Mouse (Mus musculus): ENCODE data around the gene A030003K21Rik. TPM values are rescaled to one million over a fixed set of nuclear protein-coding genes. Genes with fewer than 3 reads are reported as not detected.
"Not testable (repeated sequence)": the region's sequence is repeated elsewhere in the genome, so short reads cannot be mapped to it uniquely, and the experiment has no call there.

A030003K21Rik gene
- not detected for polyA plus RNA-seq (2017; shearing (Covaris generic))

DNA sequence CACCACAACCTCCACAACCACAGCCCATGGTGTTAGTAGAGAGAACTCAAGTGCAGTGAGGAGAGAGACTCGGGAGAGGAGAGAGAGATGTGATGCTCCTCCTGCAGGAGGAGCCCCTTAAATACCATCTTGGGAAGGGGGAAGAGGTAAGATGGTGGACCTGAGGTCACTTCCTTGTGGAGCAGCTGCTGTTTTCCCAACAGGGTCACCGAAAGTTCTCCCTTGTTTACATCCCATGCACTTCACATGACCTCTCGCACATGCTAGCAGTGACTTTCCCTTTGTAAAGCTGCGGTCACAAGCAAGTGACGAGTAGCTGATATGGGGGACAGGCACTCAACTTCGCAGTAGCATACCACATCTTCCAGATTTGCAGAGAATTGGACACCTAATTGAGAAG, at the start of gene A030003K21Rik:
A030003K21Rik (minus strand) TSS at position 94 of the 400 bp plus-strand sequence.
- ATAC-seq = not testable (repeated sequence)

DNA sequence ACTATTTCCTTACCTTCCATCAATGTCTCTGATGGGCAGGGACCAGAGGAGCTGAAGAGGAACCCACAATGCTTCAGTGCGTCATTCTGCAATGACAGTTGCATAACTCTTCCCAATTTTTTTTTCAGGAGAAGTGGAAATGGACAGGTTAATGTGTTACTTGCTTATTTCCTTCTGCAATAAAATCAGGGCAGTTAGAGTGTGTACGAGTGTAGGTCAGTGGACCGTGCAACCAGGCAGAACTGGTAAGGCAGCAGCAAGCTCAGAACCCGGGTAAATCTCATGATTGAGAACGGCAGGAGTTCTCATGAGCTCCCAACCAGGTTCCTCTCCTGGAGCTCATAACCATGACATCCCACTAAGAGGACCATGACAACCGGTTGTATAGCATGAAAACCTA, 48.9 kb upstream of the A030003K21Rik start:
- ATAC-seq = no peak

DNA sequence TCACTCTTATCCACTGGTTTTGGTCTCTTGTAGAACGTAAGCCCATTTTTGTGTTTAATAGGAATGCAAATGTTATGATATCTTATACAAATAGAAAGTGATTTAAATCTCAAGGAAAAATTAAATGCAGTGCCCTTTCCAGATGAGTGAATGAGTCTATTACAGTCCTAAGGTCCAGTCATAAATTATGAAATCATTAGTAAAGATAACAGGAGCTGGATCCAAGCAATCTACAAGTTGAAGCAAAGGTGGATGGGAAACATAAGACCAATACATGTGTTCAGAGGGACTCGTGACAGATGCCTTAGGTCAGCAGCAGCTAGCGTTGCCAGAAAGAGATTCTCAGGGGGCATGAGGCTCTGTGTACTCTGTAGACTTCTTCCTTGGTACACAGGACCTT, 48.4 kb upstream of the A030003K21Rik start:
- ATAC-seq = no peak

- ATAC-seq = no peak
These were observed 47.9 kb upstream of the A030003K21Rik start for GRCm38 (mm10) chr1:82991062-82991461.

GRCm38 (mm10) chr1:82987530-82988198, 44.5 kb upstream of the A030003K21Rik start:
- peak; percentile 85 for ATAC-seq

GRCm38 (mm10) chr1:82986738-82987137, 43.5 kb upstream of the A030003K21Rik start:
- no peak for ATAC-seq

DNA sequence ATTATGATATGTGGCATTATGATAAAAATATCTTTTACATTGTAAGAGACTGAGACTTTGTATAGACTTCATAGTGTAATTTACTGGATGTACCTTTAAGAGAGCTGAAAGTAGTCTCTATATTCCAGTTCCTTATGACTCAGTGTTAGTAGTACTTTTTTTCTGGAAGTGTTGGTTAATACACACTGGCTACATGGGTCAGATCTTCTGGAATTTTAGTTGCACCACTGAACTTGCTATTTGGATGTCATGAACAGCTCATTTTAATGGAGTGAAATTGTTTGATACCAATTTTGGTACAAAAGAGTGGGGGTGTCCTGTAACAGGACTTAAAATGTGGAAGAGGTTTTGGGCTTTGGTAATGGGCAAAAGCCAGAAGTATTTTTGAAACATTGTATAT, 34.7 kb upstream of the A030003K21Rik start:
- ATAC-seq = no peak

- ATAC-seq = peak; percentile 63
These were observed 32.6 kb upstream of the A030003K21Rik start for GRCm38 (mm10) chr1:82975750-82976149.

GRCm38 (mm10) chr1:82974342-82974741, 31.2 kb upstream of the A030003K21Rik start:
- no peak for ATAC-seq

DNA sequence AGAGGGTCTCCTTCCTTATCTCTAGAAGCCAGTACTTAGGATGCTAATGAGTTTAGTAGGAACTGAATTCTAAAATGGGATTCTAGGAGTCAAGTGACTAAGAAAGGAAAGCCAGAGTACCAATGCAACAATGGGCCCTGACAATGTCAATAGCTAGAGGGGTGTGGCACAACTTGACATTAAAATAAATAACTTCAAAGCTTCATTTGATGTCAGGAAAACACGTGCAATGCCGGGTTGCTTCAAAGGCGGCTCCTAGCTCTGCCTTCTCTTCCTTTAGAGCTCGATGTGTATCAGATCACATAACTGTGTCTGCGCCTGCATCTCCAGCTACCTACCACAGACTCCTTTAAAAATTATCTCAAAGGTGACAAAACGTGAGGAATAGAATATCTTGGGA, 30.7 kb upstream of the A030003K21Rik start:
- peak; percentile 90 for ATAC-seq

DNA sequence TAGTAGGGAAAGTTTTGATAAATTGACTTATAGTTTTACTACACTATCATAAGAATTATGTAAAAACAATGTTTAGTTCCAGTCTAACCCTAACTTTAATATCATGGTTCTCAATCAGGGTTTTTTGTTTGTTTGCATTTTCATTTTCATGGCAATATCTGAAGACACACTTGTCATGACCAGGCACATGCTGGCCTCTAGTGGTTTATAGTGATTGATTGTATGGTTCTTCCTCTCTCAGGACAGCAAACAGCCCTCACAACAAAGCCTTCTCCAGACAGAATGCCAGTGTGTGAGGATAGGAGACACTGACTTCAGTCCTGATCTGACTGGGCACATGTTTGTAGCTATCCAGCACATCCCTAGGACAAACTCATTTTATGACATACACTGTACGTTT, 30.1 kb upstream of the A030003K21Rik start:
- ATAC-seq = no peak

DNA sequence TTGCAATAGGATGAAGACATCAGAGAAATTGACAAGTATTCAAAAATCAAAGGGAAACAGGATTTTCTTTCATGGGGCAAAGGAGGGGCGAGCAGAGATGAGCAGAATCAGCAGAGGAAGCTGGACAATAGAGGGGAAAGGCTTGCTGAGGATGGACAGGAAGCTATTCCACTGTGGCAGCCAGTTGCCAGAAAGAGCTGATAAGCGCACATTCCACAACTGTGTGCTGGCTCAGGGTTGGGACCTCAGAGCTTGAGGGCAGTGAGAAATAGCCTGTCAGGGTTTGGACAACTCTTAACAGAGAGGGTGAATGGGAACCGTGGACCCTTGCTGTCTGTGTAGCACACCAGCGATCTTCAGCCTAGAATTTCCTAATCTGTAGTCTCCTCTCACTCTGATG, 28.9 kb upstream of the A030003K21Rik start:
- no peak for ATAC-seq

GRCm38 (mm10) chr1:82966413-82966812, 23.2 kb upstream of the A030003K21Rik start:
- ATAC-seq = no peak

GRCm38 (mm10) chr1:82959870-82960385, 16.7 kb upstream of the A030003K21Rik start, which contains the start of gene Gm47955:
TSS of gene Gm47955 (plus strand) at chr1:82960286.
- no peak for ATAC-seq

DNA sequence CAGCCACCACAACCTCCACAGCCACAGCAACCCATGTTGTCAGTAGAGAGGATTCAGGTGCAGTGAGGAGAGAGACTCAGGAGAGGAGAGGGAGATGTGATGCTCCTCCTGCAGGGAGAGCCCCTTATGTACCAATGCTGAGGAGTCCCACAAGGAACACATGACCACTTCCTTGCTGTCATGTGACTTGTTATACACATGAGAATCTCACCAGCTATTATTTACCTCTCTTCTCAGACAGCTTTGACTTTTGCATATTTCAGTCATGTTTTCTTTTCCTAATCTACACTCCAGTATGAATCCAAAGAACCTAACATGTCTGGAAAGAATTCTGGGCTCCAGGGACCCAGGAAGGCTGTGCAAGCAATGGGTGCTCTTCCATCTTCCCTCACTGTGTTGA, 12.7 kb upstream of the A030003K21Rik start, which contains the start of gene Gm7544:
Gm7544 (minus strand) TSS at position 101 of the 400 bp plus-strand sequence.
- ATAC-seq = not testable (repeated sequence)

- no peak for ATAC-seq
These were observed 5.4 kb upstream of the A030003K21Rik start for GRCm38 (mm10) chr1:82948601-82949000.

- peak; percentile 50 for ATAC-seq
These were observed 2.8 kb upstream of the A030003K21Rik start for GRCm38 (mm10) chr1:82946029-82946428.

- ATAC-seq = not testable (repeated sequence)
These were observed 683 bp downstream of the A030003K21Rik start for GRCm38 (mm10) chr1:82942505-82942904.

DNA sequence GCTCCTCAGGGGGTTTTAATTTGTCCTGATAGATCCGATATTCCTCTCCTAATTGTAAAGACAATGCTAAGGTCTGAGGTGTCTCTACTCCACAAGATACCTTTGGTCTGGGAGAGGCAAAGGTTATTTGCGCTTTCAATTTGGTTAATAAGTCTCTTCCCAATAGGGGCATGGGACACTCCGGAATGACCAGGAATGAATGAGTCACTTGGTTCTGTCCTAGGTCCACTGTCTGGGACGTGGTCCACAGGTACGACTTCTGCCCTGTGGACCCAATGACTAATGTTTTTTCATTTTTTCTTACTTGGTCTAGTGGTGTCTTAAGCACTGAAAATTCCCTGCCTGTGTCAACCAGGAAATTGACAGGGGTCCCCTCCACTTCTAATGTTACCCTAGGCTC, 4.5 kb downstream of the A030003K21Rik start:
- no peak for ATAC-seq

- not testable (repeated sequence) for ATAC-seq
These were observed 11.9 kb downstream of the A030003K21Rik start, which contains the start of gene Gm6217 for GRCm38 (mm10) chr1:82931326-82931725. TSS of gene Gm6217 (minus strand) at chr1:82931399.

DNA sequence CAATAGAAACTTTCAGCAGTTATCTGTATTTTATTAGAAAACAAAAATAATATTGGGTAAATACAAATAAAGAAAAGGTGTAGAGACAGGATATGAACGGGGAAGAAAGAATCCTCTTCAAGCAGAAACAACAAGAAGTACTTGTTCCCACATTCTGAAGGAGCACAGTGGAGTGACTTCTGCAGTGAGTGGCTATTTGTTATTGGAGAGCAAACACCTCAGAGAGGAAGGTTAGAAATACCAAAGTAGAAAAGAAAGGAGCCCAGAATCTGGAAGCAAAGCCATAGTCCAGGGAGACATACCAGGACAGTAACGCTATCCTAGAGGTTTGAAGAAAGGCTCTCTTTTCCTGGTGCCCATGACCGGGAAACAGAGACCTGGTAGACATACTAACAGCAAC, 12.6 kb downstream of the A030003K21Rik start:
- not testable (repeated sequence) for ATAC-seq

DNA sequence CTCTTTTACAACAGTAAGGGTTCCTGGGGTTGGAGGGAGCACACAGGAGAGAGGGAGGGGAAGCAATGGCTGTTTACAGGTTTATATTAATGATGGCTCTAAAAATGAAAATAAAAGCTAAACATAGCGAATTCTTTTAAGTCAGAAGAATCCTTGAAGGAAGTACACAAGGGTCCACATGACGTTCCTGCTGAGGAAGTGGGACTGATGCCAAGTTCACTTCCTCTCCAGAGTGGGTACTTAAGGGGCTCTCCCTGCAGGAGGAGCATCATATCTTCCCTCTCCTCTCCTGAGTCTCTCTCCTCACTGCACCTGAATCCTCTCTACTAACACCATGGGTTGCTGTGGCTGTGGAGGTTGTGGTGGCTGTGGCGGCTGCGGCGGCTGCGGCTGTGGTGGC, 18.5 kb downstream of the A030003K21Rik start, which contains the start of gene A030014E15Rik:
A030014E15Rik (plus strand) TSS at position 268 of the 400 bp plus-strand sequence.
- ATAC-seq = no peak

GRCm38 (mm10) chr1:82913434-82913833, 29.8 kb downstream of the A030003K21Rik start:
- not testable (repeated sequence) for ATAC-seq

GRCm38 (mm10) chr1:82913025-82913424, 30.2 kb downstream of the A030003K21Rik start, which contains the start of gene A030005L19Rik:
TSS of gene A030005L19Rik (plus strand) at chr1:82913325.
- no peak for ATAC-seq

Data from inflammation-experienced regulatory T-cells, adult 6 months (primary cell).